Mouse (Mus musculus): ENCODE measurements around the gene Vmn1r5. TPM values are rescaled to one million over a fixed set of nuclear protein-coding genes. Genes with fewer than 3 reads are reported as not detected.
"Not testable (repeated sequence)": the region's sequence is repeated elsewhere in the genome, so short reads cannot be mapped to it uniquely, and the experiment has no call there.

The Vmn1r5 gene
- total RNA-seq (2021): not detected

DNA sequence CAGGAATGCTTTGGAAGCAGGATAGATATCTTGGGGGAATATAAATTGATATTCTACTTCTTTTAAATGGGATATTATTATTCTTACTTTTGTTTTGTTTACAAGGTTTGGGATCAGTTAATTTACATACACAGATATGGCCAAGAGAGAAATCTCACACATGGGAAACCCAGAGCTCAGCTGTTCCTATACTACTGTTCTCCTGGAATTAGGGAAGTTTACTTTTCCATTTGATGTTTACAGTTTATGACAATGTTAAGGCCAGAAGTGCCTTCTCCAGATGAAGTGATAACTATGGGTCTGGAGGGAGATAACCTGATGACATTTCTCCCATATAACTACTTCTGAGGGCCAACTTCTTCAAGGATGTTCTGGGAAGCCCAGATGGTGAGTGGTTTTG, at the start of gene Vmn1r5:
Gene Vmn1r5 (plus strand): TSS at position 301 of the 400 bp plus-strand sequence.
- intact Hi-C loops (cut with DNase I): no loop called here
- DNase-seq (ENCODE audit: low spot score in 2 of 2): no peak

DNA sequence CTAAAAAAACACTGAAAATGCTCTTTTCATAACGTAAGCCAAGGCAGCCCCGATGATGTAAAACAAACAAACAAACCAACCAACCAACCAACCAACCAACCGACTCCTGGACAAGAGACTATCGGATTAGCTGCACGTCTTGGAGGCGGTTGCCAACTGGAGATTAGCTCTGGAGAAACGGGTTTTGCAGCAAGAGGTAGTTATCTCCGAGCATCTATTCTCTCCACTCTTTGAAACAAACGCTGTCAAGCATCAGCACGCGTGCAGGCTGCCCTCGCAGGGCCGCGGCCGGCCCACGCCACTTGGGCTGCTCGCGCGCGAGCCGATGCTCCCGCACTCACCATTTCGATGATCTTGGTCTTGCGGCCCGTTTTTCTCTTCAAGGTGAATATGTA, 46.7 kb upstream of the Vmn1r5 start:
- intact Hi-C loops (cut with DNase I): loop anchor here (5.0 to 10.0 kb wide), 3 partner anchors 126 to 771 kb away; partner anchors contain the start of genes Kbtbd2, Ppm1k and Pyurf
- no peak for DNase-seq (ENCODE audit: low spot score in 2 of 2)

DNA sequence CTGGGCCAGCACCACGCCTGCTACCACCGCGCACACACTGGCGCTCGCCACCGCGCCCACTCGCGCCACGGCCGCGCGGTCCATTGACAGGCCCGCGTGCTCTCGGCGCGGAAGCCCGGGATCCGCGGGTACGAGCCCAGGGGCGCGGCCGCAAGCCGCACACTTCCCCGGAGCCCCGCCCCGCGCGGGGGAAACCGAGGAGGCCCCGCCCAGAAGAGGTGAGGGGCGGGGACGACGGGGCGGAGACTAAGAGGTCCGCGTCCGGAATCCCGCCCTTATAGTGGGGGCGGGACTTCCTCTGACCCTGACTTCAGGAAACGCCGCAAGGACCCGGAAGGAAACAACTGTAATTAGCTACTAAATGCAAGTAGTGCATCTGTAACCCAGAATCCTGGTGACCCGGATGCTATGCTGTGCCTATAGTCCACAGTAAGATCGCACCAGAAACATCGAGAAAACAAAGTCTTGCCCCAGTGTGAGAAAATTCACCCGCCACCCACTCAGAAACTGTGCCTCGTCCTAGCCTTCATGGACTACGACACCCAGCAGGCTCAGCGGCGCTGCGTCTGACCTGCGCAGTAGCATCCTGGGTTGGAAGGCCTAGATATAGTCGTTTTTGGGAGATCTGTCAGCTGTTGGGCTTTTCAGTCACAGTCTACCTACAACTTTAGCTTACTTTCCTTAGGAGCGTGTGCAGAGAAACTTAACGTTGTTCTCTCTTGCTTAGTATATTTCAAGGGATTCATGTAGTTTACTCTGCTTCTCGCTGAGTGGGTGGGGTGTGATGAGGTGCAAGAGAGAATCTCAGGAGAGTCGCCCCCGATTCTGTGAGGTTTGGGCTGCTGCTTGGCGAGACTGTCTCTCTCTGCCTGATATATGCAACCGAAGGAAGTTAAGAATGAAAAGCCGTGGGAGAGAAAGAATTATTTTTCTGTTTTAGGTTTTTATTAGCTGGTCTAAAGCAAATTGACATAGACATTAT, 46.1 kb upstream of the Vmn1r5 start, which contains the start of the genes Nt5c3 and Vmn1r4:
Gene Nt5c3 (minus strand): TSS at position 207 of the 982 bp plus-strand sequence.
Gene Vmn1r4 (plus strand): TSS at position 290 of the 982 bp plus-strand sequence.
- intact Hi-C loops (cut with DNase I): loop anchor here (5.0 to 10.0 kb wide), 3 partner anchors 127 to 771 kb away; partner anchors contain the start of genes Kbtbd2, Ppm1k and Pyurf
- DNase-seq (ENCODE audit: low spot score in 2 of 2): peak; percentile 92 to 93

DNA sequence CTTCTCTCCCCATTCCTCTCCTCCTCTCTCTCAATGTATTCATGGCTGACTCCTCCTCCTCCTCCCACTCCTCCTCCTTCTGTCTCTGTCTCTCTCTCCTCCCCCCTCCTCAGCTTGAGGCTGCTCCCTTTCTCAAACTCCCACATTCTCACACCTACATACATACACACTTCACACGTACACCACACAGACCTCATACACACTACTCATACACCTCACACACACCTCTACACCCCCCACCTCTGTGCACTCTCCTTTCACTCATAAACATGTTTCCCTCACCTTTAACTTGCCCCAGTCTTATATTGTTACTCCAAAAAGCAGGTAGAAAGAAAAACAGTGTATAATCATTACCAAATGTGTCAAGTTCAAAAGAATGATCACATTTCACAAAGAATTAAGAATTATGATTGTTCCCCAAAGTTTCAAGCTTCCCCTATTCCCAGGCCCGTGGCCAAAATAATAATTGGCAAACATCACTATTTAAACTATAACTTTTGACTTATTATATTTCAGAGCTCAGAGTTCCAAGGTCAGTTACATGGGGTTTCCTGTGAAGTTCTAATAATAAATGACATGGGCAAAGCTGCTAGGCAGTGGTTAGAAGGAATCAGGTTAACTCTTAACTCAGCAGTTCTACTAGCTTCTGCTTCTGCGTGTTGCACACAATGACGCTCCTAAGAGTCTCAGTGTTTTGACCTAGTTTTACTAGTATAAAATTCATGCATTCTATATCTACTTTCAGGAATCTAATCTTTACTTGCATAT, 38.2 kb upstream of the Vmn1r5 start:
- DNase-seq (ENCODE audit: low spot score in 2 of 2): no peak
- intact Hi-C loops (cut with DNase I): no loop called here

DNA sequence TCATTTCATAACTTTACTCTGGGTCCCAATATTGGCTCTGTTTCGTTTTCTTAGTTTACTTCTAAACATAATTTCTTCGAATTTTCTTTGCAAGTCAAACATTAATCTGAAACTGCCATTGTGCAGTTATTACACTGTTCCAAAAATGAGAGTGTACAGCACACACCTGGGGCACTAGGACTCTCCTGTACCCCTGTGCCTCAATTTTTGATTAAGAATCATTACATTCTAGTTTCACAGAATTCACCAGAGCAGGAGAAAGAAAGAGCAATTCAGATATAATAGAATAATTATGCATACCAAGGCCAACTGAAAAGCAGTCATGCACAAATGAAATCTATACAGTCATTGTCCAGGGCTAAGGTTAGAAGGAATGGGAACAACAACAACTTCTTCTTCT, 37.6 kb upstream of the Vmn1r5 start:
- intact Hi-C loops (cut with DNase I): no loop called here
- DNase-seq (ENCODE audit: low spot score in 2 of 2): no peak

DNA sequence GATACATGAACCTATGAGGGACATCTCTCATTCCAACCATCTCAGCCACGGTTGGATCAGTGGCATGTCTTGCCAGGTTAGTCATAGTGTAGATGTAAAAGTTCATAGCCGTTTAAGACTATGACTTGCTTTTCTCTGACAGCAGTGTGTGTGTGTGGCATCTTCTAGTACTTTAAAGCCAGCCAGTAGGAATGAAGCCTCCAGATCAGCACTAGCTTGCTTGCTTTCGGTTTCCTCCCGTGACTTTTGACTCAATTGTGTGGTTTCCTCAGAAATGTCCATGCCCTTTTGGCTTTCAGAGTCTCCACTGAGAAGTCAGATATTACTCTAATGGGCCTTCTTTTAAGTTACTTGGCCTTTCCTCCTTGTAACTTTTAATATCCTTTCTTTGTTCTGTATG, 35.7 kb upstream of the Vmn1r5 start:
- DNase-seq (ENCODE audit: low spot score in 2 of 2): no peak
- intact Hi-C loops (cut with DNase I): no loop called here

DNA sequence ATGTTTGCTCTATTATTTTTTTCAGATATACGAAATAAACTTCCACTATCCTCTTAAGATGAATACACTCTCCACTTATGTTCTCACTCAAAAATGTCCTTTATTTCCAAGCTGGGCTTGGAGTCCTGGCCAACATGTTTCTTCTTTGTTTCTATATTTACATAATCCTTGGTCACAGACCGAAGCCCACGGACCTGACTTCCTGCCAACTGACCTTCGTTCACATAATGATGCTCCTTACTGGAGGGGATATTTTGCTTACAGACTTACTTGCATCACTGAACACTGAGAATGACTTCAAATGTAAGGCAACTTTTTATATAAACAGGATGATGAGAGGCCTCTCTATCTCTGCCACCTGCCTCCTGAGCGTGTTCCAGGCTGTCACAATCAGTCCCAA, 13.6 kb upstream of the Vmn1r5 start:
- no peak for DNase-seq (ENCODE audit: low spot score in 2 of 2)
- intact Hi-C loops (cut with DNase I): no loop called here

DNA sequence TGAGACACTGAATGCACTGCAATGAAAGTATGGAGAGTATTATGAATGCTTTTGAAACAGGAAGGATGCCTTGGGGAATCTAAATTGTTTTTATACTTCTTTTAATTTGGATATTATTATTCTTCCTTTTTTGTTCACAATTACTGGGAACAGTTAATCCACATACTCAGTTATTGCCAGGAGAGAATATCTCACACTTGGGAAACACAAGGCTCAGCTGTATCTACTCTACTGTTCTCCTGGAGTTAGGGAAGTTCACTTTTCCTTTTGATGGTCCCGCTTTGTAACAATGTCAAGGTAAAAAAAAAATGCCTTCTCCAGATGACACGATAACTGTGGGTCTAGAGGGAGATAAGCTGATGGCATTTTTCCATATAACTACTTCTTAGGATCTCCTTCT, 26.9 kb downstream of the Vmn1r5 start, which contains the start of gene Vmn1r6:
Gene Vmn1r6 (plus strand): TSS at position 301 of the 400 bp plus-strand sequence.
- intact Hi-C loops (cut with DNase I): no loop called here
- no peak for DNase-seq (ENCODE audit: low spot score in 2 of 2)

DNA sequence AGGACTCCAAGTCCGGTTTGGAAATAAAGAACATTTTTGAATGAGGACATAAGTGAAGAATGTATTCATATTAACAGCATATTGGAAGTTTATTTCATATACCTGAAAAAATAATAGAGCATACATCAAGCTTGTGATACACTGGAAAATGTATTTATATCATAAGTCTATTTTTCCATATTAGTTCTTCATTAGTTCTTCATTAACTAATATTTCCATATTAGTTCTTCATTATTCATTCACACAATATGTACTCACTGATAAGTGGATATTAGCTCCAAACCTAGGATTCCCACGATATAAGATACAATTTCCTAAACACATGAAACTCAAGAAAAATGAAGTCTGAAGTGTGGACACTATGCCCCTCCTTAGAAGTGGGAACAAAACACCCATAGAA, 55.2 kb downstream of the Vmn1r5 start, which contains the start of gene Vmn1r7:
Gene Vmn1r7 (minus strand): TSS at position 101 of the 400 bp plus-strand sequence.
- intact Hi-C loops (cut with DNase I): not testable (repeated sequence)

DNA sequence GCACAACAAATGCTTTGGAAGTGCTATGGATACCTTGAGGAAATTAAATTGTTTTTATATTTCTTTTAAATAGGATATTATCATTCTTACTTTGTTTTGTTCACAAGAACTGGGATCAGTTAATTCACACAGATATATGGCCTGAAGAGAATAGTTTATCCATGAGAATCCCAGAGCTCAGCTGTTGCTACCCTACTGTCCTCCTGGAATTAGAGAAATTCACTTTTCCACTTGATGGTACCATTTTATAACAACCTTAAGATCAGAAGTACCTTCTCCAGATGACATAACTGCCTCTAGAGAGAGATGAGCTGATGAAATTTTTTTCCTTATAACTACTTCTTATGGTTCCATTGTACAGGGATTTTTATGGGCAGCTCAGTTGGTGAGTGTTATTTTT, 61.9 kb downstream of the Vmn1r5 start, which contains the start of gene Vmn1r8:
Gene Vmn1r8 (plus strand): TSS at position 301 of the 400 bp plus-strand sequence.
- no peak for DNase-seq (ENCODE audit: low spot score in 2 of 2)
- intact Hi-C loops (cut with DNase I): no loop called here

More for the DNA sequence above, 55.2 kb downstream of the Vmn1r5 start, which contains the start of gene Vmn1r7:
- not testable (repeated sequence) for DNase-seq (ENCODE audit: low spot score in 2 of 2)

DNA sequence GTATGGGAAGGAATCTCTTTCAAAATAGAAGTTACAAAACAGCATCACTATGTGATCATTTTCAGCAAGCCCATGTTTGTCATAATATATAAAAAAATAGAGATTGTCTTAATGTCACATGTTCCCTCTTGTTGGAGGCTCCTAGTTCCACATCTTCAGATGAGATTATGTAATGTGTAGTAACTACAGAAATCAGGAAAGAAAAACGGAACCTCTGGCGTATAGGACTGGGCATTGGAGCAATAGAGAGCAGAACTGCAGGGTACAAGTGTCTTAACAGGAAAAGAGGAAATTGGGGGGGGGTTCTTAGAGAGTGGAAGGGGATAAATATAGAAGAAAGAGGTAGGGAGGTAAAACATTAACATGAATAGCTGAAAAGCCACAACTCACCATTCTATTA, 64.6 kb downstream of the Vmn1r5 start:
- no peak for DNase-seq (ENCODE audit: low spot score in 2 of 2)
- intact Hi-C loops (cut with DNase I): no loop called here

Other genes with a start within 250 kb of the Vmn1r5 start
- gene Kbtbd2, start 172.5 kb upstream of the Vmn1r5 start, total RNA-seq (2021): 10 to 100 TPM; 54.7 to 58.6 TPM
- gene Fkbp9, start 138.2 kb upstream of the Vmn1r5 start, total RNA-seq (2021): 10 to 100 TPM; 26.7 to 29.0 TPM
- 10 to 100 TPM; 52.3 to 52.9 TPM for gene Nt5c3, start 46.3 kb upstream of the Vmn1r5 start, total RNA-seq (2021)
- under 1 TPM; 0.15 to 0.57 TPM for gene Vmn1r4, start 46.3 kb upstream of the Vmn1r5 start, total RNA-seq (2021)
- not detected for gene Vmn1r6, start 27.0 kb downstream of the Vmn1r5 start, total RNA-seq (2021)
- not detected for gene Vmn1r7, start 55.1 kb downstream of the Vmn1r5 start, total RNA-seq (2021)
- not detected for gene Vmn1r8, start 62.0 kb downstream of the Vmn1r5 start, total RNA-seq (2021)
- gene Vmn1r9, start 96.5 kb downstream of the Vmn1r5 start, total RNA-seq (2021): not detected
- gene Vmn1r10, start 139.2 kb downstream of the Vmn1r5 start, total RNA-seq (2021): not detected
- not detected for gene Vmn1r11, start 163.2 kb downstream of the Vmn1r5 start, total RNA-seq (2021)
- not detected for gene Vmn1r12, start 186.6 kb downstream of the Vmn1r5 start, total RNA-seq (2021)
- not detected for gene Vmn1r13, start 233.0 kb downstream of the Vmn1r5 start, total RNA-seq (2021)

Measured in left cerebral cortex, postnatal 36 days (tissue).